Mouse (Mus musculus): ENCODE results near the gene Rptor. TPM values are rescaled to one million over a fixed set of nuclear protein-coding genes. Genes with fewer than 3 reads are reported as not detected.

The Rptor gene
- polyA plus RNA-seq, 3 experiments from 2014 or later = 10.3 to 15.9 (median 10.5) TPM

- ATAC-seq = no peak
Observed at GRCm38 (mm10) chr11:119871141-119871540, 268.4 kb downstream of the Rptor start.

DNA sequence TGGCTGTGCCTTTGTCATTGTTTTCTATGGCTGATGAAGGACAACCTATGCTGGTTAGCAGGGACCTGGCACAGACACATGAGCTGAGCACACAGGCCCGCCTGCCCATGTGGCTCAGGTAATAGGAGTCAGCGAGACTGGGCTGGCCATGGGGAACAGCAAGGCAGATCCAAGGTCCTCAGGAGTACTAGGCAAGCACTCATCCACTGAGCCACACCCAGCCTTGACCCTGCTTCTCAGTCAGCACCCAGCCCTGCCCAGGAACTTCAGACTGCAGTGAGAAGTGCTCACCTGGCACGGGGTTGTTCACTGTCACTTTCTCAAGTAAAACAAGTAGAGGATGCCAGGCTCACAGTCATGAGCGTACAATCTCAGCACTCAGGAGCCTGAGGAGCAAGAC, 270.9 kb downstream of the Rptor start:
- ATAC-seq = no peak

DNA sequence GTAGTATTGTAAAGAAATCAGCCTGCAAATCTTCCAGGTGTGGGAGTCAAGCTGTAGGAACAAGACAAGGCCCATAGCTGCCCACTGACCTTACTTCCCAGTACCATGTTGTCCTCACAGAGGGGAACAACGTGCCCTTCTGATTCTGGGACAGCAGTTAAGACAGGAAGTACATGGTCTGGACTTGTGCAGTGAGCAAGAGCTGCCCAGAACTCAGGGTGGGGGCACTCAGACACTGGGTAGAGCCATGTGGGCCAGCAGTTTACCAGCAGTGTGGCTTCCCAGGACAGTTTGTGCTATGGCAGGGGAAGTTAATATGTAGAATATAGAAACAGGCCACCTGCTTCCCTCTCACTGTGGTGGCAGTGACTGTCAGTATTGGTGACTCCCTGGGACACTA, 272.1 kb downstream of the Rptor start:
- no peak for ATAC-seq

GRCm38 (mm10) chr11:119875685-119876084, 273.0 kb downstream of the Rptor start:
- no peak for ATAC-seq

- no peak for ATAC-seq
Observed at GRCm38 (mm10) chr11:119877124-119877523, 274.4 kb downstream of the Rptor start.

- ATAC-seq = no peak
Observed at GRCm38 (mm10) chr11:119879573-119879972, 276.9 kb downstream of the Rptor start.

DNA sequence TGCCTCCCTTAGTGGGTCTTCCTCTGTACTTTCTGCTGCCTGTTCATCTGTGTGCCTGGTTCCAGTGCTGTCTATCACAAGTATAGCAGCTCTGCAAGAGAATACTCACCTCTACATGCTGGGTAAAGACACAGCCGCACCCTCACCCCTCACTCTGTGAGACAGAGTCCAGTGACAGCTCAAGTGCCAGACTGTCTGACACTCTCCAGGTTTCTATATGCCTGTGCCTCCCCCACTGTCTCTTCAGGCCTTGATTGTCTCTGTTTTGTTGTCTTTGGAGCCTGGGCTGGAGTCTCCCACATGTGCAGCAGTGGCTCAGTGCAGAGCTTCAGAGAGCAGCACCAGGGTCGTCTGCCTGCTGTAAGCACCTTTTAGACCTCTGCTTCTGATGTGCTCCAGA, 280.9 kb downstream of the Rptor start:
- ATAC-seq = no peak

GRCm38 (mm10) chr11:119889966-119890365, 287.3 kb downstream of the Rptor start:
- no peak for ATAC-seq

GRCm38 (mm10) chr11:119891601-119892215, 289.0 kb downstream of the Rptor start:
- no peak for ATAC-seq

DNA sequence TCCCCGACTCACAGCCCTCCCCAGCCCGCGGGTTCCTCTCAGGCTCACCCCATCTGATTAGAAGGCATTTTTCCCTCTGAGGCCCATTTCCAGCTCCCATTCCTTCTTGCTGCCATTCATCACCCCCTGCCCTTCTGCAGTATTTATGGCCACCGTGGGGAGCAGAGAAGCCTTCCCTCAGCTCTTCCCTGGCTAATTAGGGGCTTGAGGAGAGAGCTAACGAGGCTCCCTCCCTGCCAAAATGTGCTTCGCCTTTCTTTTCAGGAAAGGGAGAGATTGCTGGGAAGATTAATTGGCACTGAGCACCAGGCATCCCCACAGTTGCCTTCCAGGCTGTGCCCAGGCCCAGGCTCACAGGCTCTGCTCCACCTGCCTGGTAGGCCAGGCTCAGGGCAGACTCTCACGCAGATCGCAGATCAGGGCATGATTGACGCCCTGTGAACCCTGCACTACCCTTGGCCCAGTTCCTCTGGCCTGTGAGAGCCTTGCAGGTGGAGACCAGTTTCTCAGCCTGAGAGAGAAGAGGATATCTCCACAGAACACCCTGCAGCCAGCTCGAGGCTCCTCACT, 291.0 kb downstream of the Rptor start:
- no peak for ATAC-seq

GRCm38 (mm10) chr11:119894634-119895033, 291.9 kb downstream of the Rptor start:
- no peak for ATAC-seq

GRCm38 (mm10) chr11:119897041-119897440, 294.3 kb downstream of the Rptor start:
- no peak for ATAC-seq

DNA sequence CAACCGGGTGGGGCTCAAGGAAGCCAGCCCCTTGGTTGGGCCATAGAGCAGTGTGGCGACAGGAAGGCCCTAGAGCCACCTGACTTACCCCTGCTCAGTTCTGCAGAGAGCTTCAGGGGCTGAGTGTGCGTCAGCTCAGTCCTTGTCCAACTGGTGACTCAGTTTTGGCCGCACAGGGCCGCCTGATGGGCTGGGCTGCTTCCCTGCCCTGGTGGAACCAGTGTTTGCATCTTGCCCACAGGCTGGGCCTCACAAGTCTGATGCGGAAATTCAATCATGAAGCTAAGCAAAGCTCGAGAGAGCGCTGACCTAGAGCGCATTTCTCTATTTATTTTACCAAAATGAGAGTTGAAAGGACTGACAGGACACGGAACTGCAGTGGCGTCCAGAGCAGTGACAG, 296.3 kb downstream of the Rptor start:
- ATAC-seq = no peak

GRCm38 (mm10) chr11:119901174-119901573, 298.5 kb downstream of the Rptor start:
- no peak for ATAC-seq

GRCm38 (mm10) chr11:119902891-119903290, 300.2 kb downstream of the Rptor start:
- ATAC-seq = no peak

- peak; percentile 50 for ATAC-seq
Observed at GRCm38 (mm10) chr11:119904621-119905286, 302.0 kb downstream of the Rptor start.

DNA sequence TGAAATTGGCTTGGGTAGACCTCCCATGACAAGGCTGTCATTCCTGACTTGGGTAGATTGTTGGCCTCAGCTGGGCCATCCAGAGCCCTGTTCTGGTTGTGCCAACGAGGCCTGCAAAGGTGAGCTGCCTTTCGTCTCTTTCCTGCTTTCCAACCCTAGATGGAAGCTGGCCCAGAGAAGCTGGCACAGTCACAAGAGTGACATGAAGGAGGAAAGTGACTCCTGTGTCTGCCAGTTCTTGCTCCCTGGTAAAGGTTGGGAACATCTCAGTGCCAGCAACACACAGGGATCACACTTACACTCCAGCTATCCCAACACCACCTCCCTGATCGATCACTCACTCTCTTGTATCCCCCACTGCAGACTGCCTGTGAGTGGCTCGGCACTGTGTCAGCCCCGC, 303.1 kb downstream of the Rptor start:
- ATAC-seq = no peak

GRCm38 (mm10) chr11:119907006-119907650, 304.4 kb downstream of the Rptor start:
- ATAC-seq = no peak

DNA sequence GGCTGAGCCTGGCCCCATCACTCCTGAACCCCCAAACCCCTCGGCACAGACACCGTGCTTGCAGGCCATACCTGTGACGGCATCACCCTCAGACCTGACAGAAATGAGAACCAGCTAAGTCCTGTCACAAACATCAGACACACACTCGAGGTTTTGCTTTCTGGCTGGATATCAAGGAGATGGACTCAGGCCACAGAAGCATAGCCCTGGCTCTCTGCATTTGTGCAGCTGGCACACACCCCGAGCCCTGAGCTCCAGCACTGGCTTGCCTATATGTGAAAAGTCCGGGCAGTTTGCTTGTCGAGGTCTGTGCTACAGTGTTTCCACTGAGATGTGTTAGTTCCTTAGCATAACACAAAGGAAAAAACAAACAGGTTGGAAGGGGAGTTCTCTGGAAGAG, 305.0 kb downstream of the Rptor start:
- no peak for ATAC-seq

DNA sequence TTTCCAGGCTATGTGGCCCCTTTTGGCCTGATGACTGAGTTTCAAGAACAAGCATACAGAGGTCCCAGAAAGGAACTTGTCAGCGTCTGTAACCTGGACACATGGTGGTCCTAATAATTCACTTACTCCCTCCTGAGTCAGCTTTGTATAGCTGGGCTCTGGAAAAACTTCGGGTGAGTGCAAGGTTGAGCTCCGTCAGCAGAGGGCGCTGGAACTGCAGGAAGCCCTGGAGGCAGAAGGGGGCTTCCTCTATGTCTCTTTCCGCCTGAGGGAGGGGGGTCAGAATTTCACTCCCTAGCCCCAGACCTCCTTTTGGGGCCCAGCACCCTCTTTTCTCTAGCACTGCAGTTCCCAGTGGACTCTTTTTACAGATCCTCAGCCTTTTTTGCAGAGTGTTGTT, 306.7 kb downstream of the Rptor start:
- peak; percentile 38 for ATAC-seq

DNA sequence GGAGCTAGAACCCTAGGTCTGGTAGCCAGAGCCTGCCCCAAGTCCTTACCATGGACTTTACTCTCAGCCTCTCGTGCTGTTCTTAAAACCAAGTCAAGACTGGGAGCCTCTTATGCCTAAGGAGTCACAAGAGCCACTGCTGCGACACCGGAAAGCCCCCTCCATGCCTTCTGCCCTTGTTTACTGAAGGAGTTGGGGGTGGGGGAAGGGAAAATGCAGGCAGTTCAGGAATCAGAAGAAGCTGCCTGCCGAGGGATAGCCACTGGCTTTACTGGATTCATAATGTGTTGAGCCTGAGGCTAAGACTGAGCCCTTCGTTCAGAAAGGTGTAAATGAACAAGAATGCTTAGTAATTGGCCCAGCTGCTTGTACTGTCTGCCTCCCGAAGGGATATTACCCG, 310.1 kb downstream of the Rptor start:
- ATAC-seq = no peak

GRCm38 (mm10) chr11:119913291-119913934, 310.7 kb downstream of the Rptor start, which contains the start of gene Chmp6:
Chmp6 (plus strand) TSS chr11:119913441.
- ATAC-seq = peak; percentile 58

- peak; percentile 42 for ATAC-seq
Observed at GRCm38 (mm10) chr11:119913935-119914314, 311.2 kb downstream of the Rptor start.

All from inflammation-experienced regulatory T-cells, adult 6 months (primary cell).